Mouse (Mus musculus) small intestine, adult 2 months (tissue): ENCODE results near the gene Uvrag.

Source experiments
- CTCF ChIP-seq: fragments of 200-500 bp; IDR thresholded peaks from 2 replicates; pipeline ENCODE4 v1.5.1; 2012; ENCODE audit warnings: low read depth, mild to moderate bottlenecking, control low read depth, inconsistent platforms, low read length, moderate library complexity, mixed read lengths; ENCODE audit not compliant: insufficient replicate concordance, insufficient read length; ENCODE audit errors: extremely low read depth
- POLR2A ChIP-seq: fragments of 200-500 bp; IDR thresholded peaks from 2 replicates; pipeline ENCODE4 v1.6.1; 2012; ENCODE audit warnings: low read depth, mild to moderate bottlenecking, control low read depth, inconsistent platforms, low read length, moderate library complexity

- no peak for TF ChIP-seq CTCF
- TF ChIP-seq POLR2A: no peak
These were observed 218.0 kb downstream of the Uvrag start for GRCm38 (mm10) chr7:98922984-98923383.
